Mouse (Mus musculus) liver, adult 2 months (tissue): ENCODE results near the gene Slc16a12. TPM values are rescaled to one million over a fixed set of nuclear protein-coding genes. Genes with fewer than 3 reads are reported as not detected.

ENCODE experiments used
- DNase-seq: peaks from one replicate; pipeline ENCODE4 v3.0.0-alpha.2; 2011; ENCODE audit warnings: low read depth, low spot score; ENCODE audit errors: extremely low read depth
- H3K27ac ChIP-seq: fragments of 200-500 bp; replicated peaks from 2 replicates; pipeline ENCODE4 v1.5.1; 2012; ENCODE audit warnings: low read depth, mild to moderate bottlenecking, control low read depth, inconsistent platforms, low read length; ENCODE audit not compliant: insufficient read depth
- H3K27me3 ChIP-seq: fragments of 200-500 bp; 2 replicates; pipeline ENCODE4 v1.6.1; 2012; ENCODE audit warnings: mild to moderate bottlenecking, moderate library complexity, low read length, inconsistent platforms; ENCODE audit not compliant: control insufficient read depth, insufficient read depth
- H3K36me3 ChIP-seq: fragments of 200-500 bp; 2 replicates; pipeline ENCODE4 v1.6.1; 2012; ENCODE audit warnings: low read length, inconsistent platforms; ENCODE audit not compliant: control insufficient read depth, insufficient read depth
- H3K4me1 ChIP-seq: fragments of 200-500 bp; 2 replicates; pipeline ENCODE4 v1.6.1; 2011; ENCODE audit warnings: low read length; ENCODE audit not compliant: control insufficient read depth, insufficient read depth
- H3K4me3 ChIP-seq: fragments of 200-500 bp; 2 replicates; pipeline ENCODE4 v1.5.1; 2011; ENCODE audit warnings: low read depth, mild to moderate bottlenecking, control low read depth, low read length, moderate library complexity; ENCODE audit not compliant: insufficient read depth
- H3K79me2 ChIP-seq: fragments of 200-500 bp; 2 replicates; pipeline ENCODE4 v1.6.1; 2012; ENCODE audit warnings: inconsistent platforms, mild to moderate bottlenecking, low read length, moderate library complexity; ENCODE audit not compliant: control insufficient read depth, insufficient read depth
- H3K9ac ChIP-seq: fragments of 200-500 bp; 2 replicates; pipeline ENCODE4 v1.6.1; 2012; ENCODE audit warnings: low read depth, mild to moderate bottlenecking, control low read depth, inconsistent platforms, low read length
- CTCF ChIP-seq: fragments of 200-500 bp; IDR thresholded peaks from 2 replicates; pipeline ENCODE4 v1.5.1; 2011; ENCODE audit warnings: low read depth, low read length, control low read depth
- POLR2A ChIP-seq: fragments of 200-500 bp; IDR thresholded peaks from 2 replicates; pipeline ENCODE4 v1.6.1; 2011; ENCODE audit warnings: low read length, control low read depth; ENCODE audit not compliant: insufficient read depth; ENCODE audit errors: extremely low read depth
- WGBS: fragments of 180-500 bp; shearing (Covaris S2); methylation state at CpG from one replicate; pipeline ENCODE4 v1.1.7; 2018; 5-methylcytosine and 5-hydroxymethylcytosine counted together
- polyA plus RNA-seq: library from polyadenylated mRNA; depleted of rRNA; stranded (reverse); fragments of >200 nt; gene quantifications from 2 replicates; pipeline ENCODE4 v1.2.3, GENCODE M21; 2012
- total RNA-seq: library from RNA; depleted of rRNA; stranded (reverse); fragments of >200 nt; gene quantifications from 2 replicates; pipeline ENCODE4 v1.2.3, GENCODE M21; 2014

Slc16a12 gene
- total and polyA plus RNA-seq, 2 experiments: 18.6 to 85.9 TPM

DNA sequence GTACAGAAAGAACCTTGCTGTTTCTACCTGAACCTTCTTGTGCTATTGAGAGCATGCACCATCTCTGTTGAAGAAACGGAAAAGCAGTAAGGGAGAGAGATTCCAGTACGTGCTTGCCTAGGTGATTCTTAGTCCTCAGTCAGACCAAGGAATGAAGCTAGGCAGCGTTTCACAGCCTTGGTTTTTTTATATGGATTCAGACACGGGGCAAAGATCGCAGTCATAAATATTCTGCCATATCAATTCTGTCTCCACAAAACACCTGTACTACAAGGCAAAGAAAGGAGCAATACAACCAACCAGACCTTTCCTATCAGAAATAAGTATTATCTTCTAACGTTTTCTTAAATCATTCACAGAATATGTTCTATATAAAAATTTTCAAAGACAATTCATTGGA is 55.7 kb downstream of the Slc16a12 start:
- WGBS: 91% methylated on average over 6 of the region's 6 CpGs
- Histone ChIP-seq H3K36me3 (peaks cover 10% of the 10 kb centered on the region; the same call in 1 of the 2 replicates), H3K9ac (no peak overlapping the region), H3K27me3 (no peaks in the 10 kb centered on the region), H3K4me1 (0 out of 2 replicates have a peak, but pooled peaks cover 3% of the 10 kb centered on the region), H3K4me3 (no peak overlapping the region), H3K27ac (no peak overlapping the region), H3K79me2 (peaks cover 10% of the 10 kb centered on the region)
- no peak for DNase-seq
- TF ChIP-seq POLR2A: no peak
- TF ChIP-seq CTCF: no peak

DNA sequence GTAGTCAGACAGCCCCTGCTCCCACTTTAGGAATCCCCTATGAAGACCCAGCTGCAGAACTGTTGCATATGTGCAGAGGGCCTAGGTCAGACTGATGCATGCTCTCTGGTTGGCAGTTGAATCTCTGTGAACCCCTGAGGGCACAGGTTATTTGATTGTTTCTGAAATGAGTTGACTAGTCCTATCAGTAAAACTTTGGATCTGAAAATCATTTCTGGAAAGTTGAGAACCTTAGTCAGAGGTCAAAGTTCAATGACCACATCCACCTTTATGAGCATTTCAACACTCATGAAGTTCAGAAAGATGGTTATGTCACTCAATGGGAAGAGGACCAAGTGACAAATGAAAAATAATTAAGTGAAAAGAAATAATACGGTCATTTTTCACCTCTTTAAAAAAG is 61.6 kb downstream of the Slc16a12 start:
- peak; percentile 98 for DNase-seq
- H3K4me1 ChIP-seq: peaks cover 6% of the 10 kb centered on the region
- 21% methylated on average over 1 of the region's 1 CpGs for WGBS
- H3K79me2 ChIP-seq: peaks cover 7% of the 10 kb centered on the region
- no peak overlapping the region for H3K9ac ChIP-seq
- H3K27me3 ChIP-seq: no peaks in the 10 kb centered on the region
- peak overlapping the region; percentile 82 for H3K27ac ChIP-seq
- TF ChIP-seq POLR2A (no peak), CTCF (no peak)
- no peak overlapping the region for H3K4me3 ChIP-seq
- peaks cover 16% of the 10 kb centered on the region for H3K36me3 ChIP-seq

DNA sequence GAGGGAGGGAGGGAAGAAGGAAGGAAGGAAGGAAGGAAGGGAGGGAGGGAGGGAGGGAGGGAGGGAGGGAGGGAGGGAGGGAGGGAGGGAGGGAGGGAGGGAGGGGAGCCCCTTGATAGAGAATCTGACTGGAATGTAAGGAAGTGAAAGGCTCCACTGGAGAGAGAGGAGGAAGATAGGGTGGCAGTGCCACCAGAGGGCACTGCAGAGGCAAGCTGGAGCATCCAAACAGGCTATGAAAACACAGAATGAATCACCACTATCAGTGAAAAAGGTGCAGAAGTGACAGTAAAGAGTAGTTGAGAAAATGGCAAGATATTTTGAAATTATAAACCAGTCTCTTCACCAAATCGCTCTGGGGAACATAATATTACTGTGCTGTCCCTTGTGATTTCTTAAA is 62.2 kb downstream of the Slc16a12 start:
- H3K9ac ChIP-seq: no peak overlapping the region
- 44% methylated on average over 1 of the region's 1 CpGs for WGBS
- no peaks in the 10 kb centered on the region for H3K27me3 ChIP-seq
- H3K27ac ChIP-seq: no peak overlapping the region
- H3K36me3 ChIP-seq: peaks cover 15% of the 10 kb centered on the region
- H3K4me1 ChIP-seq: peaks cover 6% of the 10 kb centered on the region
- H3K4me3 ChIP-seq: no peak overlapping the region
- H3K79me2 ChIP-seq: peaks cover 4% of the 10 kb centered on the region
- DNase-seq: peak; percentile 53
- TF ChIP-seq POLR2A: no peak
- TF ChIP-seq CTCF: peak; percentile 88

DNA sequence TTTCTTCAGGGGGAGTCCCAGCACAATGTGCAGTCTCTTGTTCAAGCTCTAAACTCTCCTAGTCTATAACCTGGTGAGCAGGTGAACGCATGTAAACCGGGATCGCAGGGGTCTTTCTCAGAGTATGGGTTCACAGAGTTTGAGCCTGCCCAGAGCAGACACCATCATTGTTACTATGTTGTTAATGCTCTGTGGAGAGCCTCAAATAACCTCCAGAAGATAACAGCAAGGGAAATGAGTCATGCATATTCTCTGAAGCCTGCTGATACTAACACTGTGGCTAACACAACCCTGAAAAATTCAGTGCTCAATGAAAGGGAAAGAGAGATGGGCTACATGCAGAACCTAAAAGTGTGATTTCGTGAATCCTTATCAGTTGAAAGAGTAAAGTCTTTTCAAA is 68.7 kb downstream of the Slc16a12 start:
- H3K27ac ChIP-seq: no peak overlapping the region
- DNase-seq: no peak
- H3K27me3 ChIP-seq: no peaks in the 10 kb centered on the region
- TF ChIP-seq CTCF (no peak), POLR2A (no peak)
- 89% methylated on average over 4 of the region's 4 CpGs for WGBS
- no peak overlapping the region for H3K9ac ChIP-seq
- no peaks in the 10 kb centered on the region for H3K4me1 ChIP-seq
- H3K4me3 ChIP-seq: no peak overlapping the region
- no peaks in the 10 kb centered on the region; the same call in 1 of the 2 replicates for H3K79me2 ChIP-seq
- H3K36me3 ChIP-seq: peaks cover 28% of the 10 kb centered on the region

DNA sequence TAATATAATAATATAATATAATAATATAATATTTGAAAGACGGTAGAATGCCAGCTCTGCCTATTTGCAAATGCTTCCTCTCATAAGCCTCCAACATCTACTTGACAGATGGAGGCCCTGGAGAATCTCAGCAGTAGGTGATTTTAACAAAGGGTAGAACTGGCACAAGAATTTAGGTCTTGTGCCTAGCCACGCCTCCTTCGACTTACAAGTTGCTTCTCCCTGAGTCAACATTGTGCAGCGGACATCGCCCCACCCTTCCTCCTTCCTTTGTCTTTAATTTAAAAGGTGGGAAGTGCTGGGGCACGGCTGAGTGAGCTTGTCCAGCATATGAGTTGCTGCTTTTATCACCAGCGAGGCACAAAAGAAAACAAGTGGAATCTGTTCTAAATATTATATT is 73.6 kb downstream of the Slc16a12 start:
- H3K79me2 ChIP-seq: no peaks in the 10 kb centered on the region; the same call in 1 of the 2 replicates
- no peak for DNase-seq
- H3K4me1 ChIP-seq: no peaks in the 10 kb centered on the region
- H3K27ac ChIP-seq: no peak overlapping the region
- WGBS: 68% methylated on average over 7 of the region's 7 CpGs
- H3K4me3 ChIP-seq: no peak overlapping the region
- no peaks in the 10 kb centered on the region for H3K27me3 ChIP-seq
- no peak overlapping the region for H3K9ac ChIP-seq
- TF ChIP-seq POLR2A (no peak), CTCF (no peak)
- peaks cover 46% of the 10 kb centered on the region for H3K36me3 ChIP-seq

DNA sequence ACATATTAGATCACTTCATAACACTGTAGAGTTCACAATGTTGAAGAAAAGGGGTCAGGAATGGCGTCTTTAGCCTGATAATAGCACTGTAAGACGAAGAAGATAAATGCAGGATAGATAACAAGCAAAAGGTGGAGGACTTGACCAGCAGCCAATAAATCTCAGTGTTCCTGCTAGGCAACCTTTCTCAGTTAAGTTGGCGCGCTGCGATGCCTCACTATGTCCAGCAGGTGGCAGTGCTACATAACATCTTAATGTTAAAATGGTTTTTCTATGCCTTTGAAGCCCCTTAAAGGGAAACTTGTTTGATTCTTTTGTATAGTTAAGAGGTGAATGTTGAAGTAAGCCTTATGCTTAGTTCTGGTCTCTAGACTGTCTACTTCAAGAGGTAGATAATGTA is 81.0 kb downstream of the Slc16a12 start:
- Histone ChIP-seq H3K27me3 (no peaks in the 10 kb centered on the region), H3K9ac (no peak overlapping the region), H3K4me3 (no peak overlapping the region), H3K4me1 (no peaks in the 10 kb centered on the region), H3K79me2 (no peaks in the 10 kb centered on the region), H3K36me3 (peaks cover 12% of the 10 kb centered on the region), H3K27ac (no peak overlapping the region)
- peak; percentile 51 for DNase-seq
- 4% methylated on average over 5 of the region's 5 CpGs for WGBS
- TF ChIP-seq CTCF: peak; percentile 87
- TF ChIP-seq POLR2A: no peak
